Mouse (Mus musculus): ENCODE measurements around the gene Cpped1. TPM values are rescaled to one million over a fixed set of nuclear protein-coding genes. Genes with fewer than 3 reads are reported as not detected.

Gene Cpped1
- not detected in 2 replicates for polyA plus RNA-seq (2012; ENCODE audit: insufficient read depth, insufficient read length, low replicate concordance, missing spikeins)

- Histone ChIP-seq H3K4me1 (ENCODE audit: control insufficient read depth, insufficient read depth, low read length) (peaks cover 4% of the 10 kb centered on the region), H3K4me3 (ENCODE audit: insufficient read depth, low read depth, low read length) (peak within 1 kb of the TSS; percentile 90), H3K27ac (ENCODE audit: insufficient read depth, low read depth, low read length) (peak within 1 kb of the TSS; percentile 87)
- TF ChIP-seq CTCF (IDR thresholded peaks at IDR 0.05; ENCODE audit: insufficient read depth, low read depth, low read length) (no peak), POLR2A (IDR thresholded peaks at IDR 0.05; ENCODE audit: insufficient read depth, low read depth, low read length) (peak; percentile 74)
- WGBS, result under 1% methylated on average over 32 of the region's 32 CpGs
These were observed at the start of gene Cpped1 for GRCm38 (mm10) chr16:11909035-11909591. Gene Cpped1 (minus strand): TSS chr16:11909445.

- H3K4me3 ChIP-seq (ENCODE audit: insufficient read depth, low read depth, low read length), result no peak overlapping the region
- no peak for TF ChIP-seq CTCF (IDR thresholded peaks at IDR 0.05; ENCODE audit: insufficient read depth, low read depth, low read length)
- TF ChIP-seq POLR2A (IDR thresholded peaks at IDR 0.05; ENCODE audit: insufficient read depth, low read depth, low read length), result no peak
- H3K4me1 ChIP-seq (ENCODE audit: control insufficient read depth, insufficient read depth, low read length), result no peaks in the 10 kb centered on the region
- H3K27ac ChIP-seq (ENCODE audit: insufficient read depth, low read depth, low read length), result no peak overlapping the region
These were observed 31.2 kb upstream of the Cpped1 start for GRCm38 (mm10) chr16:11940477-11940876.

- no peak for TF ChIP-seq POLR2A (IDR thresholded peaks at IDR 0.05; ENCODE audit: insufficient read depth, low read depth, low read length)
- no peak for TF ChIP-seq CTCF (IDR thresholded peaks at IDR 0.05; ENCODE audit: insufficient read depth, low read depth, low read length)
- 88% methylated on average over 3 of the region's 3 CpGs for WGBS
- H3K4me1 ChIP-seq (ENCODE audit: control insufficient read depth, insufficient read depth, low read length), result peaks cover 4% of the 10 kb centered on the region
- H3K27ac ChIP-seq (ENCODE audit: insufficient read depth, low read depth, low read length), result no peak overlapping the region
- H3K4me3 ChIP-seq (ENCODE audit: insufficient read depth, low read depth, low read length), result no peak overlapping the region
These were observed 1.6 kb upstream of the Cpped1 start for GRCm38 (mm10) chr16:11910801-11911200.

GRCm38 (mm10) chr16:11909817-11910216 is 572 bp upstream of the Cpped1 start:
- Histone ChIP-seq H3K27ac (ENCODE audit: insufficient read depth, low read depth, low read length) (no peak overlapping the region), H3K4me3 (ENCODE audit: insufficient read depth, low read depth, low read length) (no peak overlapping the region), H3K4me1 (ENCODE audit: control insufficient read depth, insufficient read depth, low read length) (peaks cover 4% of the 10 kb centered on the region)
- WGBS, result 75% methylated on average over 3 of the region's 3 CpGs
- TF ChIP-seq POLR2A (IDR thresholded peaks at IDR 0.05; ENCODE audit: insufficient read depth, low read depth, low read length), result no peak
- TF ChIP-seq CTCF (IDR thresholded peaks at IDR 0.05; ENCODE audit: insufficient read depth, low read depth, low read length), result no peak

GRCm38 (mm10) chr16:11908461-11909014 is 707 bp downstream of the Cpped1 start:
- Histone ChIP-seq H3K4me3 (ENCODE audit: insufficient read depth, low read depth, low read length) (peak overlapping the region; percentile 90), H3K27ac (ENCODE audit: insufficient read depth, low read depth, low read length) (peak overlapping the region; percentile 87), H3K4me1 (ENCODE audit: control insufficient read depth, insufficient read depth, low read length) (peaks cover 4% of the 10 kb centered on the region)
- TF ChIP-seq CTCF (IDR thresholded peaks at IDR 0.05; ENCODE audit: insufficient read depth, low read depth, low read length), result no peak
- 4% methylated on average over 11 of the region's 11 CpGs for WGBS

- TF ChIP-seq CTCF (IDR thresholded peaks at IDR 0.05; ENCODE audit: insufficient read depth, low read depth, low read length) (no peak), POLR2A (IDR thresholded peaks at IDR 0.05; ENCODE audit: insufficient read depth, low read depth, low read length) (no peak)
- peak overlapping the region; percentile 87; the same call in 1 of the 2 replicates for H3K27ac ChIP-seq (ENCODE audit: insufficient read depth, low read depth, low read length)
- WGBS, result 74% methylated on average over 4 of the region's 4 CpGs
- no peak overlapping the region for H3K4me3 ChIP-seq (ENCODE audit: insufficient read depth, low read depth, low read length)
- H3K4me1 ChIP-seq (ENCODE audit: control insufficient read depth, insufficient read depth, low read length), result peaks cover 4% of the 10 kb centered on the region
These were observed 1.4 kb downstream of the Cpped1 start for GRCm38 (mm10) chr16:11907816-11908215.

- H3K4me3 ChIP-seq (ENCODE audit: insufficient read depth, low read depth, low read length), result no peak overlapping the region
- 68% methylated on average over 1 of the region's 1 CpGs for WGBS
- TF ChIP-seq CTCF (IDR thresholded peaks at IDR 0.05; ENCODE audit: insufficient read depth, low read depth, low read length) (no peak), POLR2A (IDR thresholded peaks at IDR 0.05; ENCODE audit: insufficient read depth, low read depth, low read length) (no peak)
- H3K27ac ChIP-seq (ENCODE audit: insufficient read depth, low read depth, low read length), result no peak overlapping the region
- H3K4me1 ChIP-seq (ENCODE audit: control insufficient read depth, insufficient read depth, low read length), result peaks cover 4% of the 10 kb centered on the region
These were observed 2.3 kb downstream of the Cpped1 start for GRCm38 (mm10) chr16:11906906-11907305.

GRCm38 (mm10) chr16:11905216-11905615 is 4.0 kb downstream of the Cpped1 start:
- peaks cover 4% of the 10 kb centered on the region for H3K4me1 ChIP-seq (ENCODE audit: control insufficient read depth, insufficient read depth, low read length)
- WGBS, result 89% methylated on average over 4 of the region's 4 CpGs
- no peak overlapping the region for H3K27ac ChIP-seq (ENCODE audit: insufficient read depth, low read depth, low read length)
- H3K4me3 ChIP-seq (ENCODE audit: insufficient read depth, low read depth, low read length), result no peak overlapping the region
- TF ChIP-seq CTCF (IDR thresholded peaks at IDR 0.05; ENCODE audit: insufficient read depth, low read depth, low read length) (no peak), POLR2A (IDR thresholded peaks at IDR 0.05; ENCODE audit: insufficient read depth, low read depth, low read length) (no peak)

- Histone ChIP-seq H3K27ac (ENCODE audit: insufficient read depth, low read depth, low read length) (no peak overlapping the region), H3K4me3 (ENCODE audit: insufficient read depth, low read depth, low read length) (no peak overlapping the region), H3K4me1 (ENCODE audit: control insufficient read depth, insufficient read depth, low read length) (no peaks in the 10 kb centered on the region)
- no peak for TF ChIP-seq POLR2A (IDR thresholded peaks at IDR 0.05; ENCODE audit: insufficient read depth, low read depth, low read length)
- 94% methylated on average over 7 of the region's 7 CpGs for WGBS
These were observed 7.2 kb downstream of the Cpped1 start for GRCm38 (mm10) chr16:11902007-11902406.

Data from olfactory bulb, adult 2 months (tissue).